Mouse (Mus musculus) cerebellum, adult 9-10 months (tissue): ENCODE results near the gene Mapk10.
A peak's percentile ranks its signal among the peaks of the same experiment; 100 is the strongest.
"Not testable (repeated sequence)": the region's sequence is repeated elsewhere in the genome, so short reads cannot be mapped to it uniquely, and the experiment has no call there.

Source experiments
- DNase-seq: peaks from one replicate; pipeline ENCODE4 v3.0.0; 2022

Mapk10 gene

DNA sequence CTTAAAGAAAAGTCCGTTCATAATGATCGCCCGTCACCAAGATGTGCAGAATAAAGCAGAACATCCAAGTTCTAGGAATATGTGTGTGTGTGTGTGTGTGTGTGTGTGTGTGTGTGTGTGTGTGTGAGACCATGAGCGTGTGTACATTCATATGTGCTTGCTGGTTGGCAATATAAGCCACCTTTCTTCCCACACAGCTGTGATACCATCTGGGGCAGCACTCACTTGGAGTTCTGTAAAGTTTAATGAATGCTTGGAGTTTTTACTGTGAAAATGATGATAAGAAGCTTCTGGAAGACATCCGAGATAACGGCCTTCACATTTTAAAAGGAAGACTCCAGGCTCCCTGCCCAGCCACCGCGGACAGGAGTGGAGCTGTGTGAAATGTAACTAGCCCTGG is 264.5 kb downstream of the Mapk10 start:
- no peak for DNase-seq

DNA sequence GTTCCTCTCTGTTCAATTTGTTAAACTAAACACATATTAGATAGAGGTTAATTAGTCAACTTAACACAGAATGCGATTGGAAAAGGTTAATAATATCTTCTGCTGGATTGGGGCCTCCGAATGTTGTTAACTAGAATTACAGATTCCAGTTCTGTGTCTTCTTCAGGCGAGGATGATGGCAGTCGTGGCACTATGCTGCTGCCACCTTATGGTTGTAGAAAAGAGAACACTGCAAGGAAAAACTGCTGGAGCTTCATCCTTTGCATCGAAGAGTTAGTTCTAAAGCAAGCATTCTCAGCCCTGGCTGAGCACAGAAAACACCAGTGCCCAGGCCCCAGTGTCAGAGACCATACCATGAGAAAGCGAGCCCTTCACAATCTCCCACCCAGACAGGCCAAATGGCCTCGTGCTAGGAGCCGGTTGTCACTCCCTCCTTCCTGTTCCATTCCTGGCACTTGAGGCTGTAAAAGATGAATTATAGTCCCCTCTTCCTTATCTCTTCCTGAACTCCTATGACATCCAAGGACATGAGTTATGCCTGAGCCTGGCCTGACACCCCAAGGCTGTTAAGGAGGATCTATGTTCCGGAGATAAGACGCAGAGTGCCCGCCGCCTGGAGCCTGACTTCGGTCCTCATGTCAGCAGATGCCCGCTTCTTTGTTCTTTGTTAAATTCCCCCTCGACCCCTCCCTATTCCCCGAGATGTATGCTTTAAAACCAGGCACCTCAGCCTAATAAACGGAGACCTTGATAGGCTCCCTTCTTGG is 267.1 kb downstream of the Mapk10 start:
- not testable (repeated sequence) for DNase-seq

DNA sequence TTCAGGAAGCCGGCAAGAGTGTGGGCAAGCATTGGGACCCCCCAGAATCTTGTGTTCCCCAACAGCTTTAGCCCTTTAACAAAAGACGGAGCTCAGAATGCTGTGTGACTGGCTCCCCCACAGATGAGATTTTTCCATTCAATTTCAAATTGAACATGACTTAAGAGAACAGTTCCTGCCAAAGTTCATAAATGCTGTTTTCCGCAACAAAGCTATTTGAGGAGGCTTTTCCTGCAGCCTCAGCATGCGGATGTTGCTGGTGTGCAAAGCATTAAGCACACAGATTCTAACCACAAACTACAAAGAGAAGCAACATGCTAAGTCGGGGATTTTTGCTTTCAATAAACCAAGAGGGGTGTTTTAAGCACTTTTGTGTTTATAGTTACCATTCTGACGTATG is 281.0 kb downstream of the Mapk10 start:
- no peak for DNase-seq

DNA sequence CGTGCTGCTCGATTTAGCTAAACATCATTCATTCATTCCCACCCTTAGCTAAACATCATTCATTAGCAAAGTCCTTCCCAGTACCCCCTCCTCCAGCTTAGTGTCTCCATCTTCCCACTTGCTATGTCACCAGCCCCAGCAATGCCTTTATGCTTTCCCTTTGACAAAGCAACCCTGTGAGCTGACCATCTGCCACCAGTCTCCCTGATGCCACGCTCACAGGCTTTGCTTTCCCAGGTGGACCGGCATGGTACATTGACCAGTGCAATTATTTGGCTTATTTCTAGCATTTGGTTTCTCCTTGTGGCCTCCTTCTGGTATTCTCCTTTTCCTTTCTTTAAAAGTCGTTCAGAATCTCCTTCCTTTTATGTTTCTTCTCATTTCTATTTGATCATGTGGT is 284.3 kb downstream of the Mapk10 start:
- DNase-seq = peak; percentile 88

DNA sequence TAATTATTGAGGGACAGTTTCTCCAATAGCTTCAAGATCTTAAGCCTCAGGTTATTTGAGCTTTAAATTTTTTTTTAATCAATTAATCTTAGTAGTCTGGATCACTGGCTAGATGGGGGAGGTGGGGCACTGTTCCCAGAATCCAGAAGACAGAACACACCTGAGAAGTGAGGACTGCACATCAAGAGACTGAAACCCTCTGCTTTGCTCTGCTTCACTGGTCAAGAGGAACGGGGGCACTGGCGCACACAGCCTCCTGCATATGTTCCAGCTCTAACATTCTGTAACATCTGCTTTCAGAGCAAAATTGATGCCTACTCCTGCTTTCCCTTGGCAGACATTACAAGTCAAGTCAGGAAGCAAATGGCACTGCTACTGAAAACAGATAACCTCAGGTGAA is 290.9 kb downstream of the Mapk10 start:
- DNase-seq = no peak

GRCm38 (mm10) chr5:102905441-102906211 is 305.5 kb downstream of the Mapk10 start:
- DNase-seq = no peak

DNA sequence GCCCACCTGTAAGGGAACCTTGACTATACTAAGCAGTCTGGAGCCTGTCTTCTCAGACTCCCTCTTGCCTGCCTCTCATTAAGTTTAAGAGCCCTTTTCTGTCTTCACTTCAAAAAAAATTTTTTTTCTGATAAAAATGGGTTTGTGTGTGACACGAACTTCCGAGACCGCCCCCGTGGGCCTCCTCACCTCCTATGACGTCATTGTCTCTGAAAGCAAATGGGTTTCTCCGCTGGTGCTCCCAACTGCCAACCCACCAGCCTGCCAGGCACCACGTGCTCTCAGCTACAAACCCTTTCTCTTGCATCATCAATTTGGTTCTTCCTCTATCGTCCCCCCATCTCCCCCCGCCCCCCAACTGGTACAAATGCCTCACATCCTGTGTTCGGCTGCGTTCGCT is 307.1 kb downstream of the Mapk10 start:
- no peak for DNase-seq

DNA sequence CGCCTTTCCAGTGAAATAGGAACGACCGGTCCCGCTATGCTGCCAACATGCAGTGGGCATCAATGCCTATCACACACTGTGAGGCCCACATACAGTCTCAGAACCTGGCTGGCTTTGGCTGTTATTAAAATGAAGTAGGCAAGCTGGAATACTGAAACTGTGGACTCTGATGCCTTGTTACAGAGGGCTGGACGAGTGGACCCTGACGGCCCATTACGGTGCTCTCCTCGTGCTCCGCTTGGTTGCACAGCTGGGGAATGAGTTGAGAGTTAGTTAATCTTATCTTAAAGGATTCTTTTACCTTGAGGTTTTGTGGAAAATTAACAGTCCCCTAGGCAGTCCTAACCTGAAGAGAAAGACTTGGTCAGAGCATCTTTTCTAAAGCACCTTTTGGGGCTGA is 307.6 kb downstream of the Mapk10 start:
- no peak for DNase-seq

DNA sequence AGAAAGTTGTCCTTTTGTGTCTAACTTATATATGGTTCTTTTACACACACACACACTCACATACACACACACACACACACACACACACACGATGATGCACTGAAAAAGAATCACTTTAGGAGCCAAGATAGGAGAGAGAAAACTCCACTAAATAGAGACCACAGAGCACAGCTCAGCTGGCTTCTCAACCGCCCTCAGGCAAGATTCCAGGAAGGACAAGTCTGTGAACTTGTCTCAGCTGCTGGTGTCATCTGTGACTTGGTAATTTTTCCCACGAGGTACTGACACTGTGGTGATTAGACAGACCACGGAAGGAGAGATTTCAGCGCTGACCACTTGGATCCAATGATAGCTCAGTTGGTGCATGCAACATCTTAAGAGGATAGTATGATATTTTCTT is 310.0 kb downstream of the Mapk10 start:
- no peak for DNase-seq

DNA sequence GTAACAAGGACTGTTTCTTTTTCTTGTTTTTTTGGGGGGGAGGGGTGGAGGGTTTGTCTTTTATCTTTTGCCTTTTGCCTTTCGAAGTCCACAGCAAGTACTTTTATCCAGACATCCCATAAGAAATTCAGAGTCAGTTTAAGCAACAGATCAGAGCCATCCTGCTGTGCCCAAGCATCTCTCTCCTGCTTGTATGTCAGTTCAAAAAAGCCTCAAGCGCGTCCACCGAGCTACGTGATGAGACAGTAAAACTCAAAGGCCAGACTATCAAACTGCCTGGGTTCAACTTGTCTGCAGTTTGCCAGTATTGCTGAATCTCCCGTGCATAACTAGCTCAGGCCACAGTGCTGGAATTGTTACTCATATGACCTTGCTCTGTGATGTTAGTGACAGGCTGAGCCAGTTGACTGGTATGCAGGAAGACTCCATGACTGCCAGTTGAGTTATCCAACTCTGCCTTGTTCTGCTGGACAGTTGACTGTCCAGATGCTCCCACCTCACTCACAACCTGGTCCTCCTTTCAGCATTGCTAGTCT is 311.4 kb downstream of the Mapk10 start:
- no peak for DNase-seq

- no peak for DNase-seq
Observed at GRCm38 (mm10) chr5:102898301-102898700, 312.8 kb downstream of the Mapk10 start.

DNA sequence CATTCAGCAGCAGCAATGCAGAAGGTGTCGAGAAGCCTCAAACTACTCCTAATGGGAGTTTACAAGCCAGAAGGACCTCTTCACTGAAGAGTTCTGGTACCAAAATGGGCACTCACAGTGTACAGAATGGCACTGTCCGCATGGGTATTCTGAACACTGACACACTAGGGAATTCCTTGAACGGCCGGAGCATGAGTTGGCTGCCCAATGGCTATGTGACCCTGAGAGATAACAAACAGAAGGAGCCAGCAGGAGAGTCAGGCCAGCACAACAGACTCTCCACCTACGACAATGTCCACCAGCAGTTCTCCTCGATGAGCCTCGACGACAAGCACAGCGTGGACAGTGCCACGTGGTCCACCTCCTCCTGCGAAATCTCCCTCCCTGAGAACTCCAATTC is 318.9 kb downstream of the Mapk10 start:
- DNase-seq = no peak

GRCm38 (mm10) chr5:102889163-102889488 is 322.0 kb downstream of the Mapk10 start:
- no peak for DNase-seq

GRCm38 (mm10) chr5:102888482-102889162 is 322.5 kb downstream of the Mapk10 start:
- DNase-seq = no peak

DNA sequence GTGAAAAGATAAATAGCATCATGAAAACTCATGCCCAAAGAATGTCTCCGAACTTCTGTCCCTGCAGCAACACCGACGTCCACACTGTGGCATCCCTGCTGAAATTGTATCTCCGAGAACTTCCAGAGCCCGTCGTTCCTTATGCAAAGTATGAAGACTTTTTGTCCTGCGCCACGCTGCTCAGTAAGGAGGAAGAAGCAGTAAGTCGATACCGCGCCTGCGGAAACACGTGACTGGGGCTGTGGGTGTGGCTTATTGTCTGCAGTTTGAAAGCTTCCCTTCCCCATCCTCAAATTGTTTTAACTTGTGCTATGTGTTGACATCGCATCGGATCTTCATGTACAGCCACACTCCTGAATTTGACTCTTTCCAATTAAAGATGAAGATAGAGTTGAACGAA is 335.5 kb downstream of the Mapk10 start:
- DNase-seq = no peak

GRCm38 (mm10) chr5:102874605-102875298 is 336.4 kb downstream of the Mapk10 start:
- DNase-seq = peak; percentile 73

- not testable (repeated sequence) for DNase-seq
Observed at GRCm38 (mm10) chr5:102872996-102873395, 338.1 kb downstream of the Mapk10 start.

DNA sequence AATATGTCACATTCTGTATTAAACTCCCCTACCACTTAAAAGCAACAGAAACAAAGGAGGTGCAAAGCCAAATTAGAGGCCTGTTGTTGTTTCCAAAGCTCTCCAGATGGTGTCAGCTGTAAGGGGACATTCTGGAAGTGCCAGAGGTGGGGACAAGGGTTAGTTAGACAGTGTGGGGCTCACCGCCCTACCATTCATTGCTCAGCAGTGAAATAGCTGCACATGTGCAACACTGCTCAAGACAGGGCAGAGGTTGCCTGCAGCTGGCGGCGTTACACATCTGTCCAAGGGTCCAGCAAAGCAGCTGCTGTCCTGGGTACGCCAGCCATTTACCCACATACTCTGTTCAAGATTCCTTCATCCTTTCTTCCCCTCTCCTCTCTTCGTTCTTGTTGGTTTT is 342.9 kb downstream of the Mapk10 start:
- no peak for DNase-seq

DNA sequence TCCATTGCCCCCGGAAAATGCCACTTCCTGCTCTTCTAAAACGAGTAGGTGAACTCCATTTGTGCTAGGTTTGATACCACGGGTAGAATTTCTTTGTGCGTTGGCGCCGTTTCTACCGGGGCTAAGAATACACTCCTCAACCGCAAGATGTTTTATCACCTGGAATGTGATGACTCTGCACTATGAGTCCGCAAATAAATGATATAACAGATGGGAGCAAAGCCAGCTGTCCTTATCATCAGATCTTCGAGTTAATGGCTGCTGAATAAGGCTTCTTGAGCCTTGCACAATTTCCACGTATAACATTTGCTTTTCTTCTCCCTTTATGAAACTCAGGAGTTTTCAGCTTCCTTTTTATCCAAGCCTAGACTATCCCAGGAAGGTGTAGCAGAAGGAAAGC is 351.4 kb downstream of the Mapk10 start:
- DNase-seq = no peak

DNA sequence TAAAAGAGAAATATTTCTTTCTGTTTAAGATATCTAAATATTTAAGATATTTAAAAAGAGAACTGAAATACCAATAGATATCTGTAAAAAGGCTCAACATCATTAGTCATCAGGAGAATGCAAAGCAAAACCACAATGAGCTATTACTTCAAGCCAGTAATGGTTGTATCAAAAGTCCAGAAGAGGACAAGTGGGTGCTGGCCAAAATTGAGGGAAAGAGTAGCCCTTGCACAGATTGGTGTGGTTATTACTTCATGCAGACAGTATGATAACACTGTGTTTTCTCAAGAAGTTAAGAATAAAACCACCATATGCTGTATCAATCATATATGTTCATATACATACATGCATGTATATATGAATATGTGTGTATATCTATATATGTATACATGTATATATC is 353.1 kb downstream of the Mapk10 start:
- no peak for DNase-seq
